Mouse (Mus musculus) stomach, postnatal 0 days (tissue): ENCODE data around the gene Hic1.

Experiments
- CTCF ChIP-seq: IDR thresholded peaks from 2 replicates; pipeline ENCODE4 v1.5.1; 2016; ENCODE audit warnings: antibody characterized with exemption, low read depth, mild to moderate bottlenecking, moderate library complexity
- EP300 ChIP-seq: optimal IDR thresholded peaks from 2 replicates; pipeline ENCODE3; 2016; ENCODE audit warnings: antibody characterized with exemption

DNA sequence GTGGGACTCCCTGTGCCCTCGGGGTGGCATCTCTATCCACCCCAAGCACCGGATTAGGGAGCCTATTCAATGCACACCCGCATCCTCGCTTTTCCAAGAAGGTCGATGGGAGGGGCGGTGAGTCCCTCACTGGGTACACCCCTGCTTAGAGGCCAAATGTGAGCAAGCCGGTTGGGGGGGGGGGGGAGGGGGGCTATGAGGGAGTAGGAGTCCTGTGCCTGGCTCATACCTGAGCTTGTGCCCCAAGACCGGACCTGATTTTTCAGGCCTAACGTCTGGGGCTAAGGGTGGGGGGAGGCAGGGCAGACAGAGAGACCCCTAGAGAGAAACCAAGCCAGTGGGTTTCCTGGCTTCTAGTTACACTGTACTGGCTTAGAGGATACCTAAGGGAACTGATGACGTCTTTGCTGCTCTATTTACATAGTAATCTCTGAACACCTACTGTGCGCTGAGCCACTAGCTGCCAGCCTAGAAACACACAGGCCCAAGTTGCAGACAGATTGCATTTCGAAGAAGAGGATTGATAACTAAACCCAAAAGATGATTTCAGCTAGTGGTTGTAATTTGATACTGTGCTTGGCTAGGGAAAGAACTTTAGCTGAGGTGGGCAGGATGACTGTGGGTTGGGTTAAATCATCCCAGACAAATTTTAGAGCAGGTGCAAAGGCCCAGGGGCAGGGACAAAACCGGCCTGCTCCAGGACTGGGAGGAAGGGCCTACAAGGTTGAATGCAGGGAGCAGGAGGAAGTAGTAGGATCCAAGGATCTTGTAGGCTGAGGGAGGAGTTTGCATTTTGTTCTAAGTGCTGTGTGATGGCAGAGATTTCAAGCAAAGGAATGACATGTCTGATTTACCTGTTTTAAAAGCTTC lies 45.0 kb upstream of the Hic1 start:
- no peak for TF ChIP-seq CTCF
- no peak for TF ChIP-seq EP300
